Mouse (Mus musculus) CH12F3 (cell line): ENCODE data around the gene Unc119.

Experiments used
- in situ Hi-C: fragments of 300-500 bp; cut with MboI; formaldehyde crosslinking; loops from 2 replicates; pipeline ENCODE4 v1.14.3; 2020; ENCODE audit warnings: low sequenced_read_pairs

Gene Unc119

DNA sequence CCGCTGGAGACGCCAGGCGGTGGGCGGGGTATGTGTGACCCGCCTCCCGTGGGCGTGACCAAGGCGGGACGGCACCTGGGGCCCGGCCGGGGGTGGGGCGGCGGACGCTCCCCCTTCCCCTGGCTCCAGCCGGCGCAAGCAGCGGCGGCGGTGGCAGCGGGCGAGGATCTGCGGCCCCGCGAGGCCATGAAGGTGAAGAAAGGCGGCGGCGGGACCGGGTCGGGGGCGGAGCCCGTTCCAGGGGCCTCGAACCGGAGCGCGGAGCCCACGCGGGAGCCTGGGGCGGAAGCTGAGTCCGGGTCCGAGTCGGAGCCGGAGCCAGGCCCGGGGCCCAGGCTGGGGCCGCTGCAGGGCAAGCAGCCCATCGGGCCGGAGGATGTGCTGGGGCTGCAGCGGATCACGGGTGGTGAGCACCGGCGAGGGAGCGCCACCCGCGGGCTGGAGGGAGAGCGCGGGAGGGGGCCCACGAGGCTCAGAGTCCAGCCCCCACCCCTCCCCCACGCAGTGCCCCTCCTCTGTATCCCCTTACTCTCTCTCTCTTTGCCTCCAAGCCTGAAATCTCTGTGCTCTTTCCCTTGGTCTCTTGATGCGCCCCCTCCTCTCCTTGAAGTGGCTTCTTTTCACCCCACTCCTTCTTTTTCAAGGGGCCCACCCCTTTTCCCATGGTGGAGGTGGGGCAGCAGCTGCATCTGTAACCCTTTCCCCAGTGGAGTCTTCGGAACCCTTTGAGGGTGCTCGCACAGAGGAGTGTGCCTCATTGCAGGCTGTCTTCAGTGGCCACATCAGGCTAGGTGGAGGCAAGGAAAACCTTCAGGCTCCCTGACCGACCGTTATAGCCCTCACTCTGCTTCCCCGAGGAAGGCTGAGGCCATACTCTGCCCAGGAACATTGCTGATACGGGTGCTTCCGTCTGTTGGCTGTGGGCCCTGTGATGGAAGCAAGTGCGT is at the start of gene Unc119:
Gene Unc119, plus strand, starts transcription at position 102 of the 947 bp plus-strand sequence.
- in situ Hi-C loops = no loop called here

DNA sequence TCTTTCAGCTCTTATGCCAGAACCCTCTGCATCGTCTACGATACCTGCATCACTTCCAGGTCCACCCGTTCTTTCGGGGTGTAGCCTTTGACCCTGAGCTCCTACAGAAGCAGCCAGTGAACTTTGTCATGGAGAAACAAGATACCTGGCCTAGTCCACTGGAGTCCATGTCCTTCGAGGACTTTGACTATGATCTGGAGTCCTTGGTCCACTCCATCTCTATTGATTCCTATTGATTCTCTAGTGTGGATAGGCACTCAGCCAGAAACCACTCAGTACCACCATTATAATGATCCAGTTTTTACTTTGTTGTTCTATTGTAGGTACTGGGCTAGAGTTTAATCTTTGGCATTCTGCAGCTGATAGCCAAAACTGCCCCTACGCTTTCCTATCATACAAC is 48.7 kb upstream of the Unc119 start:
- in situ Hi-C loops = no loop called here

DNA sequence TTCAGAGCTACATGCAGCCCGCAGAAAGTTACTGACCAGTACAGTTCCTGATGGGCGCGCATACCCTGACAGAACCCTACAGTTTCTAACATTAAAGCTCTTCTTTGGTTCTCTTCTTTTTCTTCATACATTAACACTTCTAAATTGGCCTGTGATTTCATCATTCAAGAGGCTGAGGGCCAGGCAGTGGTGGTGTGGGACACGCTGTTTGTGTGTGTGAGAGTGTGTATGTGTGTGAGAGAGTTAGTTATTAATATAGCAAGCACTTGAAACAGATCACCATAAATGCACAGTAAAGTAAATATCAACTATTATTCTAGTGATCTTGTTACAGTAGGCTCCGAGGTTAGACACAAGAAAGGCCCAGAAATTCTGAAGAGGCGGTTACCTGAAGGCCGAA is 42.4 kb upstream of the Unc119 start:
- in situ Hi-C loops = no loop called here

DNA sequence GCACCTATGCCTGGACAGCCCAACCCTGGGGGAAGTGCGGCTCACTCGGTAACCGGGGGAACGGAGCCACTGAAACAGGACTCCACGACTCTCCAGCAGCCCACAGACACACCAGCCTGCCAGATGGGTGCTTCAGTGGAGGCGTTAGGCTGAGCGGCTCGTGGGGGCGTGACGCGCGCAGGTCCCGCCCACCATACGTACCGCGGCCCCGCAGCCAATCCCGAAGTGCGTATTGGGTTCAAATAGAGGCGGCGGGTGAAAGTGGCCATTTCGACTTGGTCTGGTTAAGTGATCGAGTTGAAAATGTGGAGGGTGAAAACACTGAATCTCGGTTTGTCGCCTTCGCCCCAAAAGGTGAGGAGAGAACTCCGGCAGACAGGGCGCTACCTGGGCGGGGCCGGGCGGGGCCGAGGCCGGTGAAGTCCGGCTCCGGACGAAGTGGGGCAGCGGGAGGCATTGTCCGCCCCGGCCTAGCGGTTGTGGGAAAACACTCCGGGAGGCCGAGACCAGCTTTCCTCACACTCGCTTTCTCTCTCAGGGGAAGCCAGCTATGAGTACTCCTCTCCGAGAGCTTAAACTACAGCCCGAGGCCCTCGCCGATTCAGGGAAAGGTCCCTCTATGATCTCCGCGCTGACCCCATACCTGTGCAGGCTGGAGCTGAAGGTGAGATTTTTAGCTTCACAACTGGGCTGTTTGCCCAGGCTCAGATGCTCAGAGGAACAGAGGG is 41.8 kb upstream of the Unc119 start, which contains the start of gene Spag5:
Gene Spag5, plus strand, starts transcription at position 173 of the 728 bp plus-strand sequence.
- in situ Hi-C loops = no loop called here

DNA sequence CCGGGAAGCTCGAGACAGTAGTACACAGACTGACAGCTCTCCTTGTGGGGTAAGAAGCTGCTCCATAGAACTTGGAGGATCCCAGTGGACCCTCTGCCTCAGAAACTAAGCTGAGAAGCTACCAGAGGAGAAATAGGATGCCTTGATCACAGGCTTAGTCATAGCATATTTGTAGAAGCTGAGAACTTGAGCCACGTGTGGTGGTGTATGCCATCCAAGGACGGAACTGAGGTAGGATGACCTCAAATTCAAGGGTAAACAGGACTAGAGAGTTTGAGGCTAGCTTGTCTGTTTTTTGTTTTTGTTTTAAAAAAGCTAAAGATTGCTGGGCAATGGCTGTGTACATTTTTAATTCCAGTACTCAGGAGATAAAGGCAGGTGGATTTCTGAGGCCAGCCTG is 38.0 kb upstream of the Unc119 start:
- in situ Hi-C loops = no loop called here

DNA sequence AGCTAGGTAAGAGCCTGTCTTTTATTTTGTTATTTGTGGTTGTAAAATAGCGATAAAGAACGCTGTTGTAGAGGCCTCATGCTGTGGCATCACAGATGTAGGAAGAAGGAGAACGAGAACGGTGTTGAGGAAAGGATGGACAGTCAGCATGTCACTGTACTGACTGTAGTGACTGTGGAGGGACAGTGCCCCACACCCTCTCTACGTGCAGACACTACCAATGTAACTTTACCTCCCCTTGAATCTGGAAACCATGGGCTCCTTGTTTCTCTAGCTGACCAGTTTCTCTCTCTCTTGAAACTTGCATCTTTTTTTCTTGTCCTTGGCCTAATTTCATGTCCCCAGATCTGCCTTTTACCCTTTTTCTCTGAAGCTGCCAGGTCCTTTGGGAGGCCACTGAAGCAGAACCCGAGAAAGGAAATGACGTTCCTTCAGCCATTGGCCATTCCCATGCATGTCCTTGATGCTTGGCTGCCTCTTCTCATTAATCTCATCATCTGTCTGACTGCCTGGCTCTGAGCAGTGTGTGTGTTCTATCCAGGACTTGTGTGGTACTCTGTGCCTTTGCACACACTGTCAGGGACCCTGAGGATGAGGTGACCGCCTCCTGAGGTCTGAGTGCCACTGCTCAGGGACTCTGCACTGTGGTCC is 32.3 kb upstream of the Unc119 start:
- in situ Hi-C loops = no loop called here

DNA sequence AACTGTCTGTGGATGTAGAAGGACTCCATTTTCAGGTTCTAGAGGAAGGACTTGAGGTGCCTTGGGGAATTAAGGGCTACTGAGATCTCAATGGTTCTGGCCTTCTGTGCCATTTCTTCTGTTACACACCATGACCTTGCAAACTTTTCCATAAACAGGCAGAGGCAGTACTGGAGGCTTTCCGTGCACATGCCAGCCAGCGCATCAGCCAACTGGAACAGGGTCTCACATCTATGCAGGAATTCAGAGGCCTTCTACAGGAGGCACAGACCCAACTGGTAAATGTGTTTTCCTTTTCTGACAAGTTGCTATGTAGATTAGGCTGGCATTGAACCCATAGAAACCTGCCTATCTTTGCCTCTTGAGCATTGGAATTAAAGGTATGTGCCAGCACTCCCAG is 29.6 kb upstream of the Unc119 start:
- in situ Hi-C loops = no loop called here

DNA sequence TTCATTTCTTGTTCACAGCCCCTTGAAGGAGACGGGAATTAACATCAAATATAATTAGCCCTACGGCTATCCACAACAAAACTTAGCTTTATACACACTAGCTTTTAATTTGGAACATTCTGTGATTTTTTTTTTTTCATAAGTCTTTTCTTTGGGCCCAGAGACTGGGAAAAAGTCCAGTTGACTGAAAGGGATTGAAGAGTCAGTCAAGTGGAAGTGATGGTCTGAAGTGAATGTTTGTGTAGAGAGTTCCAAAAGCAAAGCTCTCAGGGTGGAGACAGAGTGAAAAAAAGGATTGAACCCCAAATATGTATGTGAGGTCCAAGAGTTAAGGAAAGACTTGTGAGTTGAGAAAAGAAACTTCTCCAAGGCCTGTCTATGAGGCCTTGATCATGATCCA is 24.9 kb upstream of the Unc119 start:
- in situ Hi-C loops = no loop called here

DNA sequence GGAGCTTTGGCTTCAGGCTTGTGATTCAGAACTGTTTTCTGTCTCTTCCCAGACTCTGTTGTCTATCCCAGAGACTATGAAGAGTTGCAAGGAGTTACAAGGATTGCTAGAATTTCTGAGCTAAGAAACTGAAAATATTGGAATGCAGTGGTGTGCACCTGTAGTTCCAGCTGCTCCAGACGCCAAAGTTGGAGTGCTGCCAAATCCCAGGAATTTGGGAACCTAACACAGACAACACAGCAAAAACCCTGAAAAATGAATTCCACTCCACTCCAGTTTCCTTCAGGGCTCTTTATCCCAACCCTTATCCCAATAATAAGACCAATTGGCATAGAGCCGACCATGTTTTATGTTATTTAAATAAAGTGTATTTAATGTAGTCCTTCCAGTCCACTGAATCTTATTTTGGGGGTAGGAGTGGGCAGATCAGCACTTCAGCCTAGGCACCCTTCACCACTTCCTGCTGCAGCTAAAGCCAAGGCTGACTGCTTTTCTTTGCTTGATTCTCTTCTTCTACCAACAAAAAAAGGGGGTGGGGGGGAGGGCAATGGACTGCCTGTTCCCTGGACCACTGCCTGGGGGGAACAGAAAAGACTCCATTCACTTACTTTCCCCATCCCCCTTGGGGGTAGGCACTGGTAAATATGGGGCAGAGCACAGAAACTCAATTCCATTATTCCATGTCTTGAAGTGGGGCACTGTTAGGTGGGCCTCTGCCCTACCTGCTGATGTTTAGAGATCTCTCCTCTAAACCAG is 21.0 kb upstream of the Unc119 start:
- in situ Hi-C loops = no loop called here

DNA sequence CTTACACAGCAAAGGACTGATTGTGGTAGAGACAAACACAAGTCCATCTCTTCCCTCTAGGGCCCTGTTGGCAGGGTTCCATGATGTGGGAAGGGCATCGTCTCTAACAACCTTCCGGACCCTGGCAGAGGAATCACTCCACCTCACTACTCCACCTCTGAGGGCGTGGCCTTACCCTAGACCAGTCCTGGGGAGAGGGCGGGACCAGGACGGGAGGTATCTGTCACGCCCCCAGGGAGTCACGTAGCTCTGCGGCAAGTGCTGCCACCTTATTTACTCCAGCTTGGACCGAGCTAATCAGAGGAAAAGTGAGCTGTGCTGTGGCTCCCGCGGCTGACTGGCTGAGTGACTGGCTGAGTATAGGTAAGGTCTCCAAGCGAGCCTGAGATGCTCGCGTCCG is 20.4 kb upstream of the Unc119 start, which contains the start of gene Aldoc:
Gene Aldoc, plus strand, starts transcription at position 109 of the 400 bp plus-strand sequence.
- in situ Hi-C loops = no loop called here

DNA sequence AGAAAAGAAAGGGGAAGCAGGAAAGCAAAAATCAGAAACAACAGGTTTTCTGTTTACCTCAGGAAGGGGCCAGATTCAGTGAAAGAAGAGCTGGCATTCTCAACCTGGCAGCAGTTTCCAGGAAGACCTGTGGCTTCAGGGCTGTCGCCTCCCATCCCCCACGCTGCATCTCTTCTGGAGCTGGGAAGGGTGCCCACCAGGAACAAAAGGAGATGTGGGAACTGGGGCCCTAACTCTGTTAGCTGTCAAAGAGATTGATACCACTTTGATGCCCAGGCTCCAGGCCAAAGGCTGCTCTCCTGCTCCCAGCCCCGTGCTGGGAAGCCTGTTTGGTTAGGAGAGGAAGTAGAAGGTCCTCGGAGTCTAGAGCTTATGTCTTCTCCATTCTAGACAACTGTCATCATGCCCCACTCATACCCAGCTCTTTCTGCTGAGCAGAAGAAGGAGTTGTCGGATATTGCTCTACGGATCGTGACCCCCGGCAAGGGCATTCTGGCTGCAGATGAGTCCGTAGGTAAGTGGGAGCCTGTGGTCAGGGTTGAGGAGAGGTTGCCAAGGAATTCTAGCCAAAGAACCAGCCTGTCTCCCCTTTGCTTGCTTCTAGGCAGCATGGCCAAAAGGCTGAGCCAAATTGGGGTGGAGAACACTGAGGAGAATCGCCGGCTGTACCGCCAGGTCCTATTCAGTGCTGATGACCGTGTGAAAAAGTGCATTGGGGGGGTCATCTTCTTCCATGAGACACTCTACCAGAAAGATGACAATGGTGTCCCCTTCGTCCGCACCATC is 19.1 kb upstream of the Unc119 start:
- in situ Hi-C loops = no loop called here

DNA sequence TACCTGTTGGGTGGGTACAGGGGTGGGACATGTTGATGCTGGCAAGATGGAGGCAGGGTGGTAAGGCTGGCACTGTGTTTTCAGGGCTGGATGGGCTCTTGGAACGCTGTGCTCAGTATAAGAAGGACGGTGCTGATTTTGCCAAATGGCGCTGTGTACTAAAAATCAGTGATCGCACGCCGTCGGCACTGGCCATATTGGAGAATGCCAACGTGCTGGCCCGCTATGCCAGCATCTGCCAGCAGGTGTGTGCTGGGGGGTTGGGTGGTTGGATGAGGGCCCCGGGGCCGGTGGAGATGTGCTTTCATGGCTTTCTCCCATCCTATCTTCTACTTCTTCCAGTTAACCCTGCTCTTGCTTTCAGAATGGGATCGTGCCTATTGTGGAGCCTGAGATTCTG is 18.3 kb upstream of the Unc119 start:
- in situ Hi-C loops = no loop called here

DNA sequence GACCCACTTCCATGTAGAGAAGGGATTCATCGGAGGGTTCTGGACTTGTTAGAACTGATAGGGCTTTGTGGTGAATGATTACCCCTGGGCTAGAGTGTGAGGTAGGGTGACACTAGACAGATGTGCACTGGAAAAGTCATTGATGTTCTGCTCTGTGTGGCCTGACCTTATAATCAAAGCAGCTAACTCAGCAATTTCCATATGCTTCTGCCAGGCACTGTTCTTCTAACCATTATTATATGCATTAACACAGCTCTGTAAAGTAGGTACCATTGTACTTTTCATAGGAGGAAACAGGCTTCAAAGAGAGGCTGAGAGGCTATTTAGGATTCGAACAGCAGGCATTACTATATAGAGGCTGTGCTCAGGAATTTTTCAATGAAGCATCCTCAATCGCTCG is 16.1 kb upstream of the Unc119 start:
- in situ Hi-C loops = no loop called here

DNA sequence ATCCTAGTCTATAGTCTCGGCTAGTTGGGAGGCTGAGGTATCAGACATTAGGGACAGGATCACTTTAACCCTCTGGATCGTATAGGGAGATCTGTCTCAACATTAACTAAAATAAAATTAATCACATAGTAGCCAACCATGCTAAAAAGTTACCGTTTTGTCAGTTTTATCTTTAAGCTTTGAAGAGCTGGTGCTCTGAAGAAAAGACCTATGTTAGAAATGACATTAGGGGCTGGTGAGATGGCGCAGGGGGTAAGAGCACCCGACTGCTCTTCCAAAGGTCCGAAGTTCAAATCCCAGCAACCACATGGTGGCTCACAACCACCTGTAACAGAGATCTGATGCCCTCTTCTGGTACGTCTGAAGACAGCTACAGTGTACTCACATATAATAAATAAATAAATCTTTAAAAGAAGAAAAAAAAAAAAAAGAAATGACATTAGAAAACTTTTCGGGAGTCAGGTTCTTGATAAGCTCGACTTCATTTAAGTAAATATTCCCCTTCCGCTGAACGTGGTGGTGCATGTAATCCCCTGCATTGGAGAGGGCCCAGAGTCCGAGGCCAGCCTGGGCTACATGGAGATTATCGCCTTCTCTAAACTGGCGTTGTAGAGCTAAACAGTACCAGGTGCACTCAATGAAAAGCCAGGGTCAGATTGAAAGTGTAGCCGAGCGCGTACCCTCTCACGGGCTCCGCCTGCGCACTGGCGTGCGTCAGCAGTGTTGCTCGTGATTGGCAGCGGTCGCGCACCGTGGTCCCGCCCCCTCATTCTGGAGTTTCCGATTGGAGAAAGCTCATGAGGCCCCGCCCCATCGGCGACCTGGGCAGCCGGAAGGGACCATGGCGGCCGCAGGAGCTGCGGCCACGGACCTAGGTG is 15.4 kb upstream of the Unc119 start, which contains the start of gene Pigs:
Gene Pigs, plus strand, starts transcription at position 782 of the 878 bp plus-strand sequence.
- in situ Hi-C loops = no loop called here

DNA sequence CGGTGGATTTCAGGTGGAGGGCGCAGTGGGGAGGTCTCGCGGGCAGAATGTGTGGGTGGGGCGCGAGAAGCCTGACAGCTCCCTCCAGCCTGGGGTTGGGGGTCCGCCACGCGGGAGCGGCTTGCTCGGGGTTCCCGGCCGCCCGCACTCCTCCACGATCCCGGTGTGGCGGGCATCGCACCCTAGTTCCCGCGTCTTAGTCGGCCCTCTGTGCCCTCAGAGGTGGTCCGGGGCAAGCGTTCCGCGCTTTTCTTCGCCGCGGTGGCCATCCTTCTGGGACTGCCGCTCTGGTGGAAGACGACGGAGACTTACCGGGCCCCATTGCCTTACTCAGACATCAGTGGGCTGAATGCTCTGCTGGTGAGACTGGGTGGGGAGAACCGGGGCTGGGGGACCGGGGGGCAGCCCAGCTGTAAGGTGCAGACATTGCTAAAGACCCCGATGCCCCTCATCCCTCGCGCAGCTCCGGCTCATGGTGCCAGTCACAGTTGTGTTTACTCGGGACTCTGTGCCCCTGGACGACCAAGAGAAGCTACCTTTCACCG is 14.7 kb upstream of the Unc119 start:
- in situ Hi-C loops = no loop called here

DNA sequence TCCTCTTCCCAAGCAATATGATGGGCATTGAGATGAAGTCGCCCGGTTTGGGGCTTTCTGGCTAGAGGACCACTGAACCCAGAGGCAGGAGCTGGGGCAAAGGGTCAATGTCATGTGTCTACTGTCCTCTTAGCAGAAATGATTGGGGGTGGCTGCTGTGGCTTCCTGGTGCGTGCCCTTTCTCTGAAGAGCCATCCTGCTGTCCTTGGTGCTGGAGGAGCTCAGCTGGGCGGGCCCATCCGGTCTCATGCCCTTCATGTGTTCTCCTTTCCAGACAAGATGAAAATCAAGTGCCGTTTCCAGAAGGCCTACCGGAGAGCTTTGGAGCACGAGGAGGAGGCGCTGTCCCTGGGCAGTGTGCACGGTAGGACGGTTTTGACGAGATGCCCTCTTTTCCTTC is 10.6 kb upstream of the Unc119 start:
- in situ Hi-C loops = no loop called here

DNA sequence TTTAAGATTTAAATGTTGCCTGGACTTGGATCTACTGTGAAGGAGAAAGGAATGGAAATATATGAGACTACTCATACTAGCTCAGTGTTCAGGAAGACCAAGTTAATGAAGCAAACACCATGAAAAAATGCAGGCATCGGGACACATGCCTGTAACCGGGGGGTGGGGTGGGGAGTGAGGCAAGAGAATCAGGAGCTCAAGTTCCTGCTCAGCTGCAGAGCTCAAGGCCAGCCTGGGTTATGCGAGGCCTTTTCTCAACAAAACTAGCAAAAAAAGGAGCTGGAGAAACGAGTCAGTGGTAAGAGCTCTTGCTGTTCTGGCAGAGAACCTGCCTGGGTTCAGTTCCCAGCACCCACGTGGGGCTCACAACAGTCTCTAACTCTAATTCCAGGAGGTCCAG is 9.3 kb upstream of the Unc119 start:
- in situ Hi-C loops = no loop called here

DNA sequence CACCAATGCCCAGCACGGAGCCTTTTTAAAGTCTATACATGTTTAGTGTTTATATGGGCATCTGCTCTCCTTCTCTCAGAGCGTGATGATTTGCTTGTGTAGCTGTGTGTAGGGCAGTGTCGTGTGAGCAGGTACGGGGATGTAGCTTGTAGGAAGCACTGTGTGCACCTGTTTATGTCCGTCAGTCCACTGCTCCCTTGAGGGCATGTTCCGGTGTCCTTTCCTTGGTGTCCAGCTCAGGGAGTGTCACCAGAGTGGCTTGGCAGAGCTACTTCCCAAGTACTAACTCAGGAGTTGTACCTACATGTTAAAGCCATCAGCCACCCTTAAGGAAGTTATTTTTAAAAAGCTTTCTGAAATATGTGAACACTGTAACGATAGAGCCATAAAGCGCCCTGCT is 6.2 kb upstream of the Unc119 start:
- in situ Hi-C loops = no loop called here

DNA sequence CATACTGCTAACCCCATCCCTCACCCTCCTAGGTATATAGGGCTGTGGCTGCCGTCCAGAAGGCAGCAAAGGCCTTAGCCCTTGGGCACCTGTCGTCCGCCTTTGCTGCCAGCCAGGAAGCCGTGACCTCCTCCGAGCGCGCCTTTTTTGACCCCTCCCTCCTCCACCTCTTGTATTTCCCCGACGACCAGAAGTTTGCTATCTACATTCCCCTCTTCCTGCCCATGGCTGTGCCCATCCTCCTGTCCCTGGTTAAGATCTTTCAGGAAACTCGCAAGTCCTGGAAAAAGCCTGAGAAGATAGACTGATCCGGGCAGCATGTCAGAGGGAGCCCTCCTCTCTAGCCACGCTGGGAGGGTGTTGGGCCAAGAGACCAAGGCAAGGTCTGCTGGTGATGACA is 1.6 kb upstream of the Unc119 start:
- in situ Hi-C loops = no loop called here
